Mouse (Mus musculus): ENCODE data around the gene Nudcd3.

Nudcd3 gene

DNA sequence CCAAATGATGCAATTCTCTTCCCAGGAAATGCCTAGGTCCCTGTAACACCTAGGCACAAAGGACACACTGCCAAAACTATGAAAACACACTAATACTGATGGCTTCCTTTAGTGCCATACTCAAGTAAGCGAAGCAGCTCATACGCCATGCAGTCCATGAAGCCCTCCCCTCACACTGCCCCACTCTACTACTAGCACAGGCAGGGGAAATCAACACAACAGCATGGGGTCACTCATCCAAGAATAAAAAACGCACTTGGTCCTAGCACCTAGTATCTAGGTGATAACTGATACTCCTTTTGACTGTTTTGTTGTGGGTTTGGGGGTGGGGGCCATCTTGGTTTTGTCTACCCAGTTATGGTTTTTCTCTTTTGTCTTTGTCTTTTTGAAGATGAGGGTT is 12.8 kb downstream of the Nudcd3 start:
- CTCF ChIA-PET = interaction anchor here (0.6 to 2.9 kb wide), 53 partner anchors 8 to 542 kb away, joined by 3 to 25 read pairs (median 4); partner anchors contain the start of gene Ykt6 (in 2 of the 4)
- POLR2A ChIA-PET = interaction anchor here (0.6 to 4.0 kb wide), 21 partner anchors 8 to 752 kb away, joined by 3 to 20 read pairs (median 4); partner anchors contain the start of genes Ddx56 (in 1 of the 4), Nudcd3 (in 1 of the 4) and Tmed4 (in 1 of the 4)

- POLR2A ChIA-PET = interaction anchor here in 2 of 4 experiments (0.8 to 1.8 kb wide), 2 partner anchors 31 to 53 kb away, joined by 3 to 5 read pairs; no protein-coding TSS in a partner anchor
- CTCF ChIA-PET = interaction anchor here in 1 of 4 experiments (0.6 to 1.5 kb wide), 2 partner anchors 194 to 457 kb away, joined by 3 to 9 read pairs; no protein-coding TSS in a partner anchor
Observed at GRCm38 (mm10) chr11:6184202-6184935, 15.8 kb downstream of the Nudcd3 start.

DNA sequence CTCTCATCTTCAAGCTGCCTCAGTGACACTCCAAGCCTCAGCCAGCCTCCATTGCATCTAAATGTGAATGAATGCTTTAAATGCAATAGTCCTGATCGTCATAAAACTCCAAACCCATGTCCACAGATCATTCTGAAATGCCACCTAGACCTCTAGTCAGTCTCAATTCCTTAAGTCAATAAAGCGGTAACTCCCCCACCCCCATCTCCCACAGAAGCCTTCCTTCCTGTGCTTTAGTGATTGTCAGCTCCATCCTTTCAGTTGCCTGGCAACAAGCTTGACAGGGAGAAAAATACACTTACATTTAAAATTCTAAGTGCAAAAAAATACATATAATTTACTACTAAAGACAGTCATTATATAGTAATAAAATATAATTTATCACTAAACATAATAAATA is 17.0 kb downstream of the Nudcd3 start:
- POLR2A ChIA-PET = interaction anchor here in 3 of 4 experiments (0.7 to 2.4 kb wide), 8 partner anchors 14 to 410 kb away, joined by 3 to 6 read pairs (median 4); no protein-coding TSS in a partner anchor
- CTCF ChIA-PET = no interaction called here

DNA sequence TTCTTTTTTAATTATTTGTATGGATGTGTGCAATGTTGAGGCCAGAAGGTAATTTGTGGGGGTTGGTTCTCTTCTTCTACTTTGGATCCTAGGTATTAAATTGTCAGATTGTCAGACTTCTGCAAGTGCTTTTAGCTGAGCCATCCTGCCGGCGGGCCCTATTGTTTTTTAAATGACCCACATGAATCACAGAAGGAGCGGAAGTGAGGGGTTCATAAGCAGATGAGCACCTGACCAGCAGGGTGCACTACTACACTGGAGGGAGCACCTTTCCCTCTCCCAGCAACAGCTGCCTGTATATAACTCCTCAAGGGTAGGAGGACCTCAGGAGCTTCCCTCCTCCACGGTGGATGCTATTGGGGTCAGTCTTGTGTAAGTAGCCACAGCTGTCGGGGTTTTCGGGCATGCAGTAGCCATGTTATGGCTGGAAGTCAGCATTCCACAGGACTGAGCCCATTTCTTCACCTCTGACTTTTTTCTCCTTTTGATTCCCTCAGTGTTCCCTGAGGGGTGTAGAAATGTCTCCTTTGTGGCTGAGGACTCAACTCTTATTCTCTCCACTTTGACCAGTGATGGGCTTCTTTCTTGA is 19.3 kb downstream of the Nudcd3 start:
- CTCF ChIA-PET = interaction anchor here in 3 of 4 experiments (0.7 to 1.8 kb wide), 10 partner anchors 15 to 295 kb away, joined by 3 to 7 read pairs (median 3); partner anchors contain the start of genes Tmed4 (in 1 of the 3) and Ykt6 (in 1 of the 3)
- POLR2A ChIA-PET = interaction anchor here (0.6 to 7.1 kb wide), 30 partner anchors 7 to 1022 kb away, joined by 3 to 58 read pairs (median 4); partner anchors contain the start of genes A730071L15Rik (in 2 of the 4), Ddx56 (in 2 of the 4), Nudcd3 (in 2 of the 4) and Camk2b (in 1 of the 4)

DNA sequence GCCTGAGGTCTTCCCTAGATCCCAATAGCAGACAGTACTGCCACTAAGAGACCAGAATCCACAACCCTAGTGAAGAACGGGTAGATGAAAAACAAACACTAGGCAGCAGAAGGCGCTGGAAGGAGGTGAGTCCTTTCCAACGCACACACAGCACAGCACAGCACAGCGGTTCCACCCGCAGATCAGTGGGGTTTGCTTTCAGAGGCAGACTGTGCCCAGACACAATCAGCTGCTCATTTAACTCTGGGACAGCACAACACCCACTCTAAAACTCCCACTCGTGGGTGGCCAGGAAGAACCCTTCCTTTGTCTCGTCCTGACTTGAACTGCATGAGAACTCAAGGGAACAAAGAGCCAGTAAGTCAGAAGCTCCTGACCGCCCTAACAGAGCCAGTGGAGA is 21.0 kb downstream of the Nudcd3 start:
- POLR2A ChIA-PET = interaction anchor here in 3 of 4 experiments (0.5 to 7.1 kb wide), 26 partner anchors 9 to 230 kb away, joined by 3 to 58 read pairs (median 5); partner anchors contain the start of genes A730071L15Rik (in 2 of the 3), Nudcd3 (in 2 of the 3), Camk2b (in 1 of the 3) and Ddx56 (in 1 of the 3)
- CTCF ChIA-PET = interaction anchor here (0.6 to 2.4 kb wide), 10 partner anchors 8 to 292 kb away, joined by 3 to 22 read pairs (median 4); no protein-coding TSS in a partner anchor

GRCm38 (mm10) chr11:6178673-6179166 is 21.5 kb downstream of the Nudcd3 start:
- CTCF ChIA-PET = interaction anchor here (0.6 to 2.4 kb wide), 7 partner anchors 9 to 226 kb away, joined by 3 to 22 read pairs (median 4); no protein-coding TSS in a partner anchor
- POLR2A ChIA-PET = interaction anchor here in 3 of 4 experiments (0.5 to 7.1 kb wide), 20 partner anchors 10 to 188 kb away, joined by 3 to 58 read pairs (median 6); partner anchors contain the start of genes A730071L15Rik (in 2 of the 3), Nudcd3 (in 2 of the 3), Camk2b (in 1 of the 3) and Ddx56 (in 1 of the 3)

DNA sequence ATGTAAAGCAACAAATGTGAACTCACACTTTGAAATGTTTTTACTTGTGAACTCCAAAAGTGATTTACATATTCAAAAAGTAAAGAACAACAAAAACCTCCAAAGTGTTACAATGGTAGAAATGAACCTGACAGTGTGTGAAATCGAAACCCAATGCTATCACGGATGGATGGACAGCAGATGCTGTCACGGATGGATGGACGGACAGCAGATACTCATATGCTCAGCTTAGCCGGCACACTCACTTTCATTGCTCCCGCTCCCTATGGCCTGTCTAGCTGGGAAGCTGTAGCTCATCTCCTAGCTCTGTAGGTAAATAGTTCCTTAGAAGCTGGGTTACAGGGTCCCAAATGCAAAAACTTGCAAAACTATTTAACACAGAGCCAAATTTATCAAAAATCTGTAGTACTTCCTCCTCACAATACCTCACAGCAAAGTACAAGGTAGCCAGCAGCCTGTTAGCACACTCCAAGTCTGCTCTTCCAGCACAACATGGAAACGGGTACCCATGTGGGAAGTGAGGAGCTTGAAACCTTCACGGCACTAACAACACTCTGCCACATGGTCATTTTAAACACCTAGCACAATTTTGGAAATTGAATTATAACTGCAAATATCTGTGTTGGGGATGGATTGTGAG is 22.3 kb downstream of the Nudcd3 start:
- POLR2A ChIA-PET = interaction anchor here in 2 of 4 experiments (0.7 to 7.1 kb wide), 10 partner anchors 9 to 111 kb away, joined by 3 to 58 read pairs (median 19); no protein-coding TSS in a partner anchor
- CTCF ChIA-PET = interaction anchor here in 3 of 4 experiments (0.6 to 2.4 kb wide), 6 partner anchors 10 to 234 kb away, joined by 3 to 22 read pairs (median 4); no protein-coding TSS in a partner anchor

- POLR2A ChIA-PET = interaction anchor here in 1 of 4 experiments (2.0 kb wide), 1 partner anchor 21 kb away, joined by 6 read pairs; no protein-coding TSS in a partner anchor
- CTCF ChIA-PET = interaction anchor here in 1 of 4 experiments (0.6 kb wide), 1 partner anchor 9 kb away, joined by 4 read pairs; no protein-coding TSS in a partner anchor
Observed at GRCm38 (mm10) chr11:6175506-6175905, 24.7 kb downstream of the Nudcd3 start.

DNA sequence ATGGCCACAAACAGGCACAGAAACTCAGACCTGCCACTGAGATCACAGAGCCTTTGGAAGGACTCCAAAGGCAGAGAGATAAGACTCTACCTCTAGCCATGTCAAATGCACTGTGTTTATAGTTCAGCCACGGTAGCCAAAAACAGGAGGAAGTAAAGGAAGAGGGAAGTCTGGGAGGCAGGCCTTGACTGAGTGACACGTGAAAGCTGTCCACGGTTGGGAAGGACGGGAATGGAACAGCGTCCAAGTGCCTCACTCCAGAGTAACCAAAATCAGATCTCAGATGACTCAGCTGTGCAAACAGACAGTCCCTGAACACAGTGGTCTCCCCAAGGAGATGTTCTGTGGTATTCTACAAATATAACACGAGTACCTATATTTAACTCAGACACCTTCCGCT is 25.5 kb downstream of the Nudcd3 start:
- POLR2A ChIA-PET = interaction anchor here in 3 of 4 experiments (0.6 to 2.0 kb wide), 6 partner anchors 11 to 88 kb away, joined by 3 to 6 read pairs (median 3); no protein-coding TSS in a partner anchor
- CTCF ChIA-PET = interaction anchor here in 1 of 4 experiments (0.8 to 0.9 kb wide), 2 partner anchors 42 to 84 kb away, joined by 3 read pairs; no protein-coding TSS in a partner anchor

GRCm38 (mm10) chr11:6169041-6169663 is 31.1 kb downstream of the Nudcd3 start:
- POLR2A ChIA-PET = interaction anchor here in 2 of 4 experiments (0.8 to 7.4 kb wide), 5 partner anchors 9 to 15 kb away, joined by 3 to 58 read pairs (median 5); no protein-coding TSS in a partner anchor
- CTCF ChIA-PET = no interaction called here

DNA sequence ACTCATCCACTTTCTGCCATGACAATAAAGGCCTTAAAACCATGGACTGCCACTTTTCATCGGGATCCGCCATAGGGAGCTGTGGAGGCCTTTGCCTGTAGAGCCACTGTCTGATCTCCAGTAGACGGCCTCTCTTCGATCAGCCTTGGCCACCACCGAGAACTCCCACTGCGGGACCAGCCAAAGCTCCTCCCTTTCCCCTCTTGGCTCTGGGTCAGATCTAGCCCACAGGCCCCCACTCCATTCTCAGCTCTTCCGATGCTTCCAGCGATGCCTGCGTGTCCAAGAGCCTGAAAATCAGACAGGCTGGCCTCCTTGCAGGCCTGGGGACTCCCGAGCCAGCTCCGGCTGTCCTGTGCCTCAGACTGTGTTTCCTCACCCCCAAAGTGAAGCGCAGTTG is 33.9 kb downstream of the Nudcd3 start:
- POLR2A ChIA-PET = interaction anchor here (0.6 to 7.4 kb wide), 17 partner anchors 11 to 1696 kb away, joined by 3 to 58 read pairs (median 4); partner anchors contain the start of genes A730071L15Rik (in 1 of the 4) and Nudcd3 (in 1 of the 4)
- CTCF ChIA-PET = interaction anchor here (0.6 to 1.2 kb wide), 7 partner anchors 9 to 161 kb away, joined by 3 to 5 read pairs (median 3); no protein-coding TSS in a partner anchor

DNA sequence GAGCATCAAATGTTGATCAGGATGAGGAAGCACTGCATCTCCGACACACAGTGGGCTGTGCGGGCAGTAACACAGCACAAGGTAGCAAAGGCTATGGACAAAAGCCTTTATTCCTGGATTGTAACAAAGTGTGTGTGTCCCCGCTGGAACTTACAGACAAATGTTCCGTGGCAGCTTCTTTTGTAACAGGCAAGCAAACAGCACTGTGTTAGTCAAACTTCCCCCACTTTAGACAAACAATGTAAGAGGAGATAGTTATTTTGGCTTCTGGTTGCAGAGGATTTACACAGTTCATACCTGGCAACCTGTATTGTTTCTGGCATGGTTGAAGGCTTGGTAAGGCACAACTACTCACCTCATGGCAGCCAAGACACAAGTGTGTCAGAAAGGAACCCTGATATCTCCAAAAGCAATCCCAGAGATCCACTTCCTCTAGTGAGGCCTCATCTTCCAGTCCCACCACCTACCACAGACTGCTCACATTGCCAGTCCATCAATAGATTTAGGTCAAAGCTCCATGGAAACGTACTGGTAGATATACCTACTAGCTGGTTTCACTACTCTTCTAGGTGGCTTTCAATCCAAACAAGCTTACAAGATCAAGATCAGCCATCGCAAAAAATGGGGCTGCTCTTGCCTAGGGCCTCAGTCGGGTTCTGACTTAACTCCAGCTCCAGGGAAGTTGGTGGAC is 34.7 kb downstream of the Nudcd3 start:
- POLR2A ChIA-PET = interaction anchor here in 3 of 4 experiments (0.6 to 7.4 kb wide), 15 partner anchors 9 to 1694 kb away, joined by 3 to 58 read pairs (median 4); partner anchors contain the start of genes A730071L15Rik (in 1 of the 3) and Nudcd3 (in 1 of the 3)

DNA sequence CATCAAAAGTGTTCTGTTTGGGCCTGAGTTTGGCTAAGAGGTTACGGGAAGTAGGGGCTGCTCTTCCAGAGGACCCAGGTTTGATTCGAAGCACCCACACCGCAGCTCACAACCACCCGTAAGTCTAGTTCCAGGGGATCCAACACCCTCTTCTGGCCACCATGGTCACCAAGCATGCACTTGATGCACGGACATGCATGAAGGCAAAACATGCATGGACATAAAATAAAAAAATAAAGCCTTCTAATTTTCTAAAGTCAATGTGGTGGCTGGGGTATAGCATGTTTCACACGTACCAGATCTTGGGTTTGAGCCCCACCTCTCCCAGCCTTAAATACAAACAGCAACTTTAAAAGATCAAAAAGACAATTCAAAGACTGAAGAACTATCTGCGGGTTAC is 35.4 kb downstream of the Nudcd3 start:
- ChIA-PET CTCF (interaction anchor here in 1 of 4 experiments (1.3 kb wide), 1 partner anchor 174 kb away, joined by 3 read pairs; no protein-coding TSS in a partner anchor), POLR2A (interaction anchor here in 3 of 4 experiments (1.5 to 7.4 kb wide), 7 partner anchors 10 to 126 kb away, joined by 4 to 58 read pairs (median 11); no protein-coding TSS in a partner anchor)

More for the DNA sequence above, 34.7 kb downstream of the Nudcd3 start:
- CTCF ChIA-PET = interaction anchor here in 3 of 4 experiments (0.6 to 1.2 kb wide), 8 partner anchors 10 to 246 kb away, joined by 3 to 5 read pairs (median 3); no protein-coding TSS in a partner anchor

DNA sequence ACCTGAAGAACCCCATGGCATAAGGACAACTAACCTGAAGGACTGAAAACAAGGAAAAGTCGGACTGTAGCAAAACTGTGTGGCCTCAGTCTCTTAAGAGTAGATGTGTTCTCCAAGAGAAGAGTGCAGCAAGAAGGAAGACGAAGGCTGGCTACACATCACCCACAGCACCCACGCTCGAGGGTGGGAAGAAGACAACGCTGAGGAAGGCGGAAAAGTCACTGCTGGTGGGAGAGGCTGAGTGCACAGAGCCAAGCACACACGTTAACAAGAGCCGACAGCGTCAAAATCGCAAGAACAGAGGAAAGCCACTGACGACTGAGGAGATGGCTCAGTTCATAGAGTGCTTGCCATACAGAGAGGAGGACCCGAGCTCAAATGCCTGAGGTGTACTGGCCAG is 36.5 kb downstream of the Nudcd3 start:
- ChIA-PET POLR2A (interaction anchor here in 3 of 4 experiments (0.7 to 7.4 kb wide), 6 partner anchors 9 to 35 kb away, joined by 3 to 58 read pairs (median 7); no protein-coding TSS in a partner anchor), CTCF (interaction anchor here in 2 of 4 experiments (0.6 to 1.3 kb wide), 3 partner anchors 10 to 302 kb away, joined by 3 to 10 read pairs (median 3); no protein-coding TSS in a partner anchor)

DNA sequence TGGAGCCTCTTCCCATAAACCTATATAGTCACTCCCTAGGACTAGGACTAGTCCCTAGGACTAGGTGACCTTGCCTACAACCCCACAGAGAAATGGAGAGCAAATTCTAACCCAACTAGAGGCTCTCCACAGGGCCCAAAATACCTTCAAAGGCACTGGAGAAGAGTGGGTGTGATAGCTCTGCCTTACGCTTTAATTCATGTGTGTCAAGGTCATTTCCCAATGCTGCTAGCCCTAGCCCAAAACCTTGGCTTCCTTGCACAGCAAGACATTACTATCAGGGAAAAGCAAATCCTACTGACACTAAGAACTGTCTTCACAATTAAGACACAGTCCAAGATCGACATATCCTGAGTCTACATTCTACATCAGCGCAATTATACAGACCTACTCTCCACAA is 37.2 kb downstream of the Nudcd3 start:
- CTCF ChIA-PET = interaction anchor here in 1 of 4 experiments (0.6 kb wide), 1 partner anchor 302 kb away, joined by 3 read pairs; no protein-coding TSS in a partner anchor
- POLR2A ChIA-PET = interaction anchor here in 3 of 4 experiments (0.9 to 7.4 kb wide), 6 partner anchors 9 to 24 kb away, joined by 3 to 58 read pairs (median 6); no protein-coding TSS in a partner anchor

DNA sequence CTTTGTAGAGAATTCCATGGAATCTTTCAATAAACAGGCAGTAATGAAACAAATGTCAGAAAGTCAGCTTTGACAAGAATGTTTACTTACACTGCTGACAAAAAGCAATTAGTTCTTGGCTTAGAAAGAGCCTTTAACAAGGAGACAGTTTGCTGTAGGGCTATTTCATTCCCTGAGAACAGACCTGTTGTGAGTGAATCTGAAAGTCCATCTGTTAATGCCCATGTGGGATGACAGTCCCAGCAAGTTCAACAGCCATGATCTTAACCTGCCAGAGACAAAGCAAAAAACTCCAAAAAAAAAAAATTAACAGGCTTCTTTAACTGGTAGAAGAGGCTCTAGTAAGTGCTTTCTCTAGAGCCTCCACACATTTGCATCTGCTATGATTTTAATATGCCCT is 38.7 kb downstream of the Nudcd3 start:
- ChIA-PET CTCF (no interaction called here), POLR2A (interaction anchor here in 1 of 4 experiments (1.3 kb wide), 1 partner anchor 24 kb away, joined by 3 read pairs; no protein-coding TSS in a partner anchor)
